Mouse (Mus musculus) liver, embryonic 13.5 days (tissue): ENCODE results near the gene Cdc42ep4. TPM values are rescaled to one million over a fixed set of nuclear protein-coding genes. Genes with fewer than 3 reads are reported as not detected.

ENCODE experiments used
- ATAC-seq: fragments of 200-750 bp; cut with Nextera tagmentation; 2 replicates; pipeline ENCODE4 v1.8.0; 2017; ENCODE audit warnings: low read depth, mild to moderate bottlenecking, moderate number of reproducible peaks, moderate library complexity
- DNase-seq: peaks from one replicate; pipeline ENCODE4 v3.0.0; 2022
- H3K27ac ChIP-seq: fragments of 300-500 bp; sonication (generic); 2 replicates; pipeline ENCODE4 v1.5.1; 2015; ENCODE audit warnings: moderate library complexity, mild to moderate bottlenecking, inconsistent platforms
- H3K27me3 ChIP-seq: fragments of 300-500 bp; sonication (generic); 2 replicates; pipeline ENCODE4 v1.6.1; 2015; ENCODE audit warnings: mild to moderate bottlenecking, inconsistent platforms
- H3K36me3 ChIP-seq: fragments of 300-500 bp; sonication (generic); 2 replicates; pipeline ENCODE4 v1.6.1; 2015; ENCODE audit warnings: mild to moderate bottlenecking, inconsistent platforms
- H3K4me1 ChIP-seq: fragments of 300-500 bp; sonication (generic); replicated peaks from 2 replicates; pipeline ENCODE4 v1.6.1; 2015; ENCODE audit warnings: inconsistent platforms
- H3K4me2 ChIP-seq: fragments of 300-500 bp; sonication (generic); 2 replicates; pipeline ENCODE4 v1.6.1; 2015; ENCODE audit warnings: inconsistent platforms, mild to moderate bottlenecking, moderate library complexity
- H3K4me3 ChIP-seq: fragments of 300-500 bp; sonication (generic); replicated peaks from 2 replicates; pipeline ENCODE4 v1.5.1; 2015; ENCODE audit warnings: mild to moderate bottlenecking, inconsistent platforms
- H3K9ac ChIP-seq: fragments of 300-500 bp; sonication (generic); 2 replicates; pipeline ENCODE4 v1.6.1; 2015; ENCODE audit warnings: mild to moderate bottlenecking, inconsistent platforms
- H3K9me3 ChIP-seq: fragments of 300-500 bp; sonication (generic); replicated peaks from 2 replicates; pipeline ENCODE4 v1.6.1; 2016; ENCODE audit warnings: inconsistent platforms
- WGBS: fragments of 180-500 bp; shearing (Covaris S2); methylation state at CpG from one replicate; pipeline ENCODE4 v1.1.7; 2015; ENCODE audit not compliant: insufficient replicate concordance; 5-methylcytosine and 5-hydroxymethylcytosine counted together
- polyA plus RNA-seq: library from polyadenylated mRNA; unstranded; fragments of >200 nt; fragmentation: Nextera tagmentation; extraction: Ambion mirVana; gene quantifications from 2 replicates; pipeline ENCODE4 v1.2.1, GENCODE M21; 2015

Gene Cdc42ep4
- polyA plus RNA-seq, 1 experiment from 2014 or later, result 17.3 TPM

DNA sequence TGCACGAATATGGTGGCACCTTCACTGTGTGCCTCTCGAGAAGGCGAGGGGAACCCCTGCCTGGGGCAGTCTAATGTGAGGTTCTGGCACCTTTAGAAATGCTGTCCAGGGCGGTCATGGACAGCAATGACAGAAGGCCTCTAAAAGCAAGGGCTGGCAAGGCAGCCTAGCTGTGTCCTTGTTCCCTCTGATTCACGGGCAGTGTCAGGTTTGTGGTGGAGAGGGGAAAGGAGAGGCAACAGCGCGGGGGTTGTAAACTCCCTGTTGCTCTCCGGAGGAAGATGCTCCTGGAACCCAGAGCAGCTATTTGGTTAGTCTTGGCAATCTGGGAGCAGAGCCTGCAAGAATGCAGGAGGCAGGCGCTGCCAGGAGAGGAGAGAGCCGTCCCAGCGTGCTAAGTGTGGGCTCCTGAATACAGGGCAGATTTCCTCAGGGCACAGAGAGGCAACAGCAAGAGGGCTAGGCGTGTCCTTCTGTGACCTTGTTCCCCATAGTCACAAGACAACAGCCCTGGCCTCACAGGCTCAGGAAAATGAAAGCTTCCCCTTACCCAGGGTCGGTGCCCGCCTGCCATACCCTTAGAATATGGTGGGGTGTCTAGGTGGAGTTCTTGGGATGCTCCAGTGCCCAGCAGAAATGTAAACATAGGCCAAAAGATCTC is 25.3 kb upstream of the Cdc42ep4 start:
- peak overlapping the region; percentile 68; the same call in 1 of the 2 replicates for H3K4me2 ChIP-seq
- peaks cover 45% of the 10 kb centered on the region for H3K4me1 ChIP-seq
- no peaks in the 10 kb centered on the region for H3K36me3 ChIP-seq
- no peaks in the 10 kb centered on the region for H3K9me3 ChIP-seq
- peak overlapping the region; percentile 14; the same call in 1 of the 2 replicates for H3K9ac ChIP-seq
- WGBS, result 67% methylated on average over 14 of the region's 14 CpGs
- peak overlapping the region; percentile 79; the same call in 1 of the 2 replicates for H3K27ac ChIP-seq
- H3K4me3 ChIP-seq, result no peak overlapping the region
- ATAC-seq (0 out of 2 replicates have a peak, but pooled peaks have one; percentile 7), DNase-seq (no peak)
- H3K27me3 ChIP-seq, result 0 out of 2 replicates have a peak, but pooled peaks cover 3% of the 10 kb centered on the region

DNA sequence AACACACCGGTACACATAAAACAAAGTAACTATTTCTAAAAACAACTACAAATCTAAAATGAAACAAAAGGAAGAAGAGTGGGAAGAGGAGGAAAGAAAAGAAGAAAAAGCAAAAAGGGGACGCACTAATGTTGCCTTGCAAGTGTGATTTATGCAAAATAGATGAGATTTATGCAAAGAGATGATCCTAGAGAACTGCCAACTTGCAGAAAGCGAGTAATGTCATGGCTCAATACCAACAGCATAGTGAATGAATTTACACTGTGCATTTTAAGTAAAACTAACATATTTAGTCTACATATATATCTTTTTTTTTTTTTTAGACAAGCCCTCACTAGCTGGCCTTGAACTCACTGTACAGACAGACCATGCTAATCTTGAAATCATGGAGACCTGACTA is 23.1 kb upstream of the Cdc42ep4 start:
- Histone ChIP-seq H3K27me3 (0 out of 2 replicates have a peak, but pooled peaks cover 2% of the 10 kb centered on the region), H3K9ac (no peak overlapping the region), H3K4me3 (no peak overlapping the region), H3K4me1 (peaks cover 33% of the 10 kb centered on the region), H3K27ac (no peak overlapping the region), H3K4me2 (no peak overlapping the region), H3K36me3 (no peaks in the 10 kb centered on the region), H3K9me3 (no peaks in the 10 kb centered on the region)
- 82% methylated on average over 3 of the region's 3 CpGs for WGBS
- DNase-seq (no peak), ATAC-seq (no peak)

- Histone ChIP-seq H3K4me3 (no peak overlapping the region), H3K9me3 (no peaks in the 10 kb centered on the region), H3K27me3 (peaks cover 12% of the 10 kb centered on the region; the same call in 1 of the 2 replicates), H3K36me3 (no peaks in the 10 kb centered on the region), H3K27ac (no peak overlapping the region), H3K4me1 (peaks cover 17% of the 10 kb centered on the region), H3K9ac (no peak overlapping the region), H3K4me2 (no peak overlapping the region)
- ATAC-seq (no peak), DNase-seq (no peak)
- 80% methylated on average over 5 of the region's 5 CpGs for WGBS
These were observed 21.5 kb upstream of the Cdc42ep4 start for GRCm38 (mm10) chr11:113773191-113773590.

DNA sequence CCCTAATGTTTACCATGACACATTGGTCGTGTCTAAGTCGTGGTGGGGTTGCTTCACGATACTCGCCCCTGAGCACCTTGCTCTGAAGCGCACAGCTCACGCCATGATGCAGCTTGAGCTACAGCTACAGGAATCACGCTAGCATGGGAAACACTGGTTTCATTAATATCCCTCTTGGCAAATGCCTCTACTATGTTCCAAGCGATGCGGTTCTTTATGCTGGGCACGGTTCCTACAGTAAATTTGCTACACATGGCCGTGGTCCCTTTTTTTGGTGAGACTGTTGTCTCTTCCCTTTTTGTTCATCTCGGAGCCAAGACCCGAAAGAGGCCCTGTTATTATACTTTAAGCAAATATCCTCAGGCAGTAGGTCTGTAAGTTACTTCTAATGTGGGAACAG is 19.5 kb upstream of the Cdc42ep4 start:
- Histone ChIP-seq H3K4me1 (peaks cover 13% of the 10 kb centered on the region), H3K4me2 (no peak overlapping the region), H3K9me3 (no peaks in the 10 kb centered on the region), H3K27ac (no peak overlapping the region), H3K4me3 (no peak overlapping the region), H3K9ac (no peak overlapping the region), H3K36me3 (no peaks in the 10 kb centered on the region), H3K27me3 (peaks cover 12% of the 10 kb centered on the region)
- ATAC-seq (no peak), DNase-seq (no peak)
- WGBS, result 84% methylated on average over 13 of the region's 13 CpGs

- WGBS, result 52% methylated on average over 3 of the region's 3 CpGs
- no peak overlapping the region for H3K9ac ChIP-seq
- H3K27me3 ChIP-seq, result peaks cover 12% of the 10 kb centered on the region
- H3K4me3 ChIP-seq, result no peak overlapping the region
- no peaks in the 10 kb centered on the region for H3K36me3 ChIP-seq
- H3K27ac ChIP-seq, result no peak overlapping the region
- no peak for ATAC-seq
- H3K9me3 ChIP-seq, result no peaks in the 10 kb centered on the region
- no peak for DNase-seq
- H3K4me2 ChIP-seq, result no peak overlapping the region
- peaks cover 36% of the 10 kb centered on the region for H3K4me1 ChIP-seq
These were observed 16.7 kb upstream of the Cdc42ep4 start for GRCm38 (mm10) chr11:113768356-113768755.

DNA sequence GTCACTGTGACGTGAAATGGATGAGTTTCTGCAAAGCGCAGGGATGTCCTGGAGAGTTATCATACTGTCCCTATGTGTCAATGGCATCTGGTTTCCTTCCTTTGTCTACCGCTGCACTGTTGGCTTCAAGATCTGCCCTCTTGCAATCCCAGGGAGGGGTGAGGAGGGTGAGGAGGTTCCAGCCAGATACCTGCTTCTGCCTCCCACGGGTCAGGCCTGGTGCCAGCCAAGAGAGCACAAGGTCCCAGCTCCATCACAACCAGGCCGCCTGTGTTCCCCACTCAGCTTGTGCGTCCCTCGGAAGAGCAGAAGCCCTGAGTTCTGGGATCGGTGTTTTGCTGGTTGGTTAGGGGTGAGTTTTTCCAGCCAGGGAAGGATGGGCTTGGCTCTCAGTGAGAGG is 15.6 kb upstream of the Cdc42ep4 start:
- no peak for DNase-seq
- 54% methylated on average over 8 of the region's 8 CpGs for WGBS
- ATAC-seq, result no peak
- Histone ChIP-seq H3K9ac (no peak overlapping the region), H3K27me3 (peaks cover 12% of the 10 kb centered on the region), H3K4me2 (no peak overlapping the region), H3K4me1 (peaks cover 39% of the 10 kb centered on the region), H3K36me3 (no peaks in the 10 kb centered on the region), H3K27ac (no peak overlapping the region), H3K9me3 (no peaks in the 10 kb centered on the region), H3K4me3 (no peak overlapping the region)

DNA sequence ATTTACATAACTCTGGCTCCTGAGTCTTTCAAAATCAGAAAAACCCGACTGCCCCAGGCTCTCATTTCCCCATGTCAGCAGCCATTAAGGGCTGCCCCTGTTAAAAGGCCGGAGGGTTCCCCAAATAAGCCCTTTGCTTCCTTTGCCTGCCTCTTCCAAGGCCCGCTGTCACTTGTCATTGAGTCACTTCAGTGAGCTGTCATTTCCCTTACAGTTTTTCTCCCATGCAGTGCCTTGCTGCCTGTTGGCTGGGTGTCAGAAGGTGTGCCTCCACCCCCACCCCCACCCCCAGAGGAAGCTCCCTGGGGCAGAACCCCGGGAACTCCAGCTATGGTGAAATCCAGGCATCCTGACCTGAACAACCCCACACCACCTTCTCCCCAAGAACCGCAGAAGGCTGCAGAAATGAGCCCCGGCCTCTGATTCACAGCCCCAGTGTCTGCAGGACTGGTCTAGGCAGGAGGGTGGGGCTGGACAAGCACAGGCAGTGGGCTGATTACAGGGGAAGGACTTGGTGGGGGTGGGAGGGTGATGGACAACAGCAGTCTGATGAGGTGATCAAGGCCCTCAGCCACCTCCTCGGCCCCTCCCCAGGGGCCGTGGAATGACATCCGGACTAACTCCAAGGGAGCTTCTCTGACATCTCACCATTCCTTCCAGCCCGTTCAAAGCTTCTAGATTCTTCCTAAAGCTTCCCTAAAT is 14.8 kb upstream of the Cdc42ep4 start:
- no peak overlapping the region for H3K4me3 ChIP-seq
- H3K4me2 ChIP-seq, result no peak overlapping the region
- peaks cover 14% of the 10 kb centered on the region for H3K27me3 ChIP-seq
- 39% methylated on average over 10 of the region's 10 CpGs for WGBS
- no peak for DNase-seq
- H3K9me3 ChIP-seq, result no peaks in the 10 kb centered on the region
- H3K27ac ChIP-seq, result no peak overlapping the region
- ATAC-seq, result peak; percentile 33; the same call in 1 of the 2 replicates
- H3K36me3 ChIP-seq, result no peaks in the 10 kb centered on the region
- peaks cover 39% of the 10 kb centered on the region for H3K4me1 ChIP-seq
- no peak overlapping the region for H3K9ac ChIP-seq

DNA sequence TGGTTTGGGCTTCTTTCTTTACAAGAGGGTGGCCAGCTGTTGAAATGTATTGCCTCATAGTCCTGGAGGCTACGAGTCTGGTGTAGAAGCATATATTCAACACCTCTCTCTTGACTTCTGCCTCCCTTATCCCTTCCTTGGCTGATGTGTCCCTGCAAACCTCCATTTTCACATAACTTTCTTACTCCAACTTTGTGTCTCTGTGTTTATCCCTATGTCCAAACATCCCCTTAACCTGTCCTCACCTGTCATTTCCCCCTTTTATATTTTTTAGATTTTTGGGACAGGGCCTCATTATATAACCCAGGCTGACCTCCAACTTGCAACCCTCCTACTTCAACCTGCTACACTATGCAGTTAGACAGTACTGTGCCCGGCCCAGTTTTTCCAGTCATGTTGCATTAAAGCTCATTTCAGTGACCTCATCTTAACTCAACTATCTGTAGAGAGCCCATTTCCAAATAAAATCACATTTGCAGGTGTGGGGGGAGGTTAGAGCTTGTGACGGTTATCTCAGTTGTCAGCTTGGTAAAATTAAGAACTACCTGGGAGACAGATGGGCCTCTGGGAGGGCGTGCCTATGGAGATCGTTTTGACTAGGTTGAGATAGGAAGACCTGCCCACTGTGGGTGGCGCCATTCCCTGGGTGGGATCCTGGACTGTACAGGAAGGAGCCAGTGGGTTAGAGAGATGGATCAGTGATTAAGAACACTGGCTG is 12.6 kb upstream of the Cdc42ep4 start:
- Histone ChIP-seq H3K9ac (no peak overlapping the region), H3K4me3 (no peak overlapping the region), H3K27ac (no peak overlapping the region), H3K27me3 (peaks cover 13% of the 10 kb centered on the region), H3K4me1 (peaks cover 39% of the 10 kb centered on the region), H3K36me3 (no peaks in the 10 kb centered on the region), H3K4me2 (no peak overlapping the region), H3K9me3 (no peaks in the 10 kb centered on the region)
- ATAC-seq (peak; percentile 82), DNase-seq (no peak)
- WGBS, result 57% methylated on average over 6 of the region's 6 CpGs

DNA sequence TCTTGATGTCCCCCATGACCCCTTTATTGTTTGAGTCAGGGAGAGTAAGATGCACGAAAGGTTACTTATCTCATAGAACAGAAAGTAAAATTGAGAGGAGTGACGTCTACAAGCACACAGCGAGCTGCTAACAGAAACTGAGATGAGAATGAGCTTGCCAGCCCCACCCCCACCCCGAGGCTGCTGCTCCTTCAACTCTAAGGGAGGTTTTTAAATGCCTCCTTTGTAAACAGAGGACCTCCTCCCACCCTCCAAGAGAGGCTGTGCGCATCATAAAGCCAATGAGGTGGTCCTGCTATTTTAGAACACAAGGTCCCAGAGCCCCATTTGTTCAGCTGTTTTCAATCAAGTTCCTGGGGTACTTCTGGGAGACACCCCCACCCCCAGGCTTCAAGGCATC is 11.8 kb upstream of the Cdc42ep4 start:
- no peak for DNase-seq
- 18% methylated on average over 5 of the region's 5 CpGs for WGBS
- peaks cover 39% of the 10 kb centered on the region for H3K4me1 ChIP-seq

DNA sequence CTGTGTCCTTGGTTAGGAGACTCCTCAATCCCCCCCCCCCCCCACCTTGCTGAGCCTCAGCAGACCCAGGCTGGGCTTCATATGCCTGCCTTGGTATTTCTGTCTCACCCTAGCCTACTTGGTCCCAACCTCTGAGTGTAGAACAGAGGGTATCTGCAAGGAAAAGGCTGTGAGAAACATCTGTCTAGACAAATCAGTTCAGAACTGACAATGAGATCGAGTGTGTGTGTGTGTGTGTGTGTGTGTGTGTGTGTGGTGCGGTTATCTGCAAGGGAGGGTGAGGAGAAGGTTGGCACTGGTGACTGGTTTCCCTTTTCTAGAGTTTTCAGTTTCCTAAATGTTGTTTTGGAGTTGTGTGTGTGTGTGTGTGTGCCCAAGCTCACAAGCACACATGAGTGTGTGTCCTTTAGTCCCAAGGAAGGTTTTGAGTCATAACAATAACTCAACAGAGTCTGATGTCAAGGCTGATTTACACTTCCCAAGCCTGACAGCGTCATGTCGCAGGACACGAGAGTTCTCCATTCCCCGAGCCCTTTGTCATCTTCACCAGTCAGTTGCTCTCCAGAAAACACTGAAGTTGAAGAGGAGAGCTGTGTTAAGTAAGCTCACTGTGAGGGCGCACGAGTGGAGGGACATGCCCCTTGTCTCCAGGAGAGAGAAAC is 10.6 kb upstream of the Cdc42ep4 start:
- Histone ChIP-seq H3K4me2 (no peak overlapping the region), H3K4me3 (no peak overlapping the region), H3K27me3 (peaks cover 11% of the 10 kb centered on the region), H3K9ac (no peak overlapping the region), H3K4me1 (peaks cover 37% of the 10 kb centered on the region), H3K36me3 (no peaks in the 10 kb centered on the region), H3K9me3 (no peaks in the 10 kb centered on the region), H3K27ac (no peak overlapping the region)
- ATAC-seq, result no peak
- DNase-seq, result no peak
- 64% methylated on average over 8 of the region's 8 CpGs for WGBS

More for the DNA sequence above, 11.8 kb upstream of the Cdc42ep4 start:
- Histone ChIP-seq H3K4me2 (no peak overlapping the region), H3K27me3 (peaks cover 11% of the 10 kb centered on the region), H3K9me3 (no peaks in the 10 kb centered on the region), H3K36me3 (no peaks in the 10 kb centered on the region), H3K4me3 (no peak overlapping the region), H3K9ac (no peak overlapping the region), H3K27ac (no peak overlapping the region)
- no peak for ATAC-seq

DNA sequence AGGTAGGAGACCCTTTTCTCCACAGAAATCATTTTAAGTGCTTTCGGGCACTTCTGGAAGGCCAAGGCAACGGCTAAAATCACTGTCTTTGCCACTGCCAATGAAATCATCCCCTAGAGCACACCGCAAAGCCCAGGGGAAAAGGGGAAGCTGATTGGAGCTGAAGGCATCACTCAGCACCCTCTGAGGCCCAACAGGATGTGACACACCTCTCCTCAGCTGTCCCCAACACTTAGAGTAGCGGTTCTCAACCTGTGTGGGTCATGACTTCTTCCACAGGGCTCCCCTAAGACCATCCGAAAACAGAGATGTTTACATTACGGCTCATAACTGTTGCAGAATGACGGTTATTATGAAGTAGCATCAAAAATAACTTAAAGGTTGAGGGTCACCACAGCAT is 10.0 kb upstream of the Cdc42ep4 start:
- no peak overlapping the region for H3K27ac ChIP-seq
- ATAC-seq, result no peak
- WGBS, result 59% methylated on average over 7 of the region's 7 CpGs
- peaks cover 11% of the 10 kb centered on the region for H3K27me3 ChIP-seq
- H3K4me3 ChIP-seq, result no peak overlapping the region
- H3K9me3 ChIP-seq, result no peaks in the 10 kb centered on the region
- no peak for DNase-seq
- H3K4me2 ChIP-seq, result no peak overlapping the region
- H3K36me3 ChIP-seq, result no peaks in the 10 kb centered on the region
- H3K9ac ChIP-seq, result no peak overlapping the region
- peaks cover 31% of the 10 kb centered on the region for H3K4me1 ChIP-seq
